Mouse (Mus musculus) neural tube, embryonic 15.5 days (tissue): Measurements from ENCODE around the gene Olfr522. TPM values are rescaled to one million over a fixed set of nuclear protein-coding genes. Genes with fewer than 3 reads are reported as not detected.

ENCODE experiments used
- polyA plus RNA-seq: library from polyadenylated mRNA; unstranded; fragments of >200 nt; fragmentation: Nextera tagmentation; extraction: Ambion mirVana; gene quantifications from 2 replicates; pipeline ENCODE4 v1.2.1, GENCODE M21; 2015

The Olfr522 gene
- polyA plus RNA-seq, 1 experiment from 2014 or later: not detected

Other genes starting within 250 kb of the Olfr522 start
- 1.6 TPM in 1 of 2 replicates, not detected in the other for gene Utf1, start 221.0 kb downstream of the Olfr522 start, polyA plus RNA-seq
- gene 6430531B16Rik, start 186.0 kb downstream of the Olfr522 start, polyA plus RNA-seq: 0.82 and 1.2 TPM in 2 replicates
- 2.8 and 3.2 TPM in 2 replicates for gene Adam8, start 172.2 kb downstream of the Olfr522 start, polyA plus RNA-seq
- 53.0 and 57.2 TPM in 2 replicates for gene Zfp511, start 128.4 kb downstream of the Olfr522 start, polyA plus RNA-seq
- 51.6 TPM in 2 replicates for gene Tubgcp2, start 128.1 kb downstream of the Olfr522 start, polyA plus RNA-seq
- gene Msx3, start 115.7 kb downstream of the Olfr522 start, polyA plus RNA-seq: 2.8 and 3.3 TPM in 2 replicates
- gene Caly, start 82.2 kb downstream of the Olfr522 start, polyA plus RNA-seq: 293 and 360 TPM in 2 replicates
- 7.2 TPM in 1 of 2 replicates, not detected in the other for gene Prap1, start 71.4 kb downstream of the Olfr522 start, polyA plus RNA-seq
- gene Fuom, start 62.3 kb downstream of the Olfr522 start, polyA plus RNA-seq: 48.1 and 51.2 TPM in 2 replicates
- 10.7 and 14.7 TPM in 2 replicates for gene Paox, start 49.0 kb downstream of the Olfr522 start, polyA plus RNA-seq
- gene Echs1, start 48.3 kb downstream of the Olfr522 start, polyA plus RNA-seq: 116 and 121 TPM in 2 replicates
- gene Mtg1, start 27.2 kb downstream of the Olfr522 start, polyA plus RNA-seq: 30.0 and 32.1 TPM in 2 replicates
- gene Sprn, start 9.9 kb downstream of the Olfr522 start, polyA plus RNA-seq: 23.2 and 26.3 TPM in 2 replicates
- gene Olfr523, start 8.5 kb upstream of the Olfr522 start, polyA plus RNA-seq: not detected in 2 replicates
- 0.63 TPM in 1 of 2 replicates, not detected in the other for gene Olfr524, start 41.2 kb upstream of the Olfr522 start, polyA plus RNA-seq
- 13.1 TPM in 1 of 2 replicates, not detected in the other for gene Cd163l1, start 53.5 kb upstream of the Olfr522 start, polyA plus RNA-seq
- gene 5830411N06Rik, start 82.5 kb upstream of the Olfr522 start, polyA plus RNA-seq: 0.05 and 0.50 TPM in 2 replicates
- gene Olfr525, start 156.1 kb upstream of the Olfr522 start, polyA plus RNA-seq: not detected in 2 replicates
- gene Olfr527, start 169.3 kb upstream of the Olfr522 start, polyA plus RNA-seq: not detected in 2 replicates
- not detected in 2 replicates for gene Olfr60, start 196.9 kb upstream of the Olfr522 start, polyA plus RNA-seq
- gene Olfr530, start 211.6 kb upstream of the Olfr522 start, polyA plus RNA-seq: not detected in 2 replicates
- gene Olfr531, start 238.2 kb upstream of the Olfr522 start, polyA plus RNA-seq: not detected in 2 replicates